Mouse (Mus musculus) intestine, embryonic 14.5 days (tissue): ENCODE measurements at regions not wholly inside any gene's neighbourhood (a gene's known extent, or its start where the extent isn't known, plus 50 kb on each side); places are given as distances from the start of the nearest gene placed in this dataset.
A peak's percentile ranks its signal among the peaks of the same experiment; 100 is the strongest.

Experiments used
- ATAC-seq: fragments of 200-750 bp; cut with Nextera tagmentation; replicated peaks from 2 replicates; pipeline ENCODE4 v1.8.0; 2017; ENCODE audit warnings: low read depth, moderate number of reproducible peaks, moderate TSS enrichment, moderate library complexity; ENCODE audit not compliant: low FRiP score, low TSS enrichment
- DNase-seq: peaks from one replicate; pipeline ENCODE4 v3.0.0-alpha.2; 2018; ENCODE audit warnings: low spot score
- H3K27ac ChIP-seq: fragments of 300-500 bp; sonication (generic); 2 replicates; pipeline ENCODE4 v1.5.1; 2014; ENCODE audit warnings: low read depth, mild to moderate bottlenecking, control low read depth
- H3K27me3 ChIP-seq: fragments of 300-500 bp; sonication (generic); replicated peaks from 2 replicates; pipeline ENCODE4 v1.6.1; 2014; ENCODE audit warnings: low read length, control low read depth; ENCODE audit not compliant: control insufficient read depth, insufficient read depth
- H3K36me3 ChIP-seq: fragments of 300-500 bp; sonication (generic); 2 replicates; pipeline ENCODE4 v1.6.1; 2014; ENCODE audit warnings: low read length, control low read depth; ENCODE audit not compliant: control insufficient read depth, insufficient read depth
- H3K4me1 ChIP-seq: fragments of 300-500 bp; sonication (generic); replicated peaks from 2 replicates; pipeline ENCODE4 v1.6.1; 2014; ENCODE audit warnings: low read length, control low read depth, mixed read lengths; ENCODE audit not compliant: control insufficient read depth, insufficient read depth
- H3K4me2 ChIP-seq: fragments of 300-500 bp; sonication (generic); 2 replicates; pipeline ENCODE4 v1.6.1; 2014; ENCODE audit warnings: low read length
- H3K4me3 ChIP-seq: fragments of 300-500 bp; sonication (generic); 2 replicates; pipeline ENCODE4 v1.5.1; 2014; ENCODE audit warnings: low read depth, low read length, control low read depth, mixed read lengths
- H3K9ac ChIP-seq: fragments of 300-500 bp; sonication (generic); 2 replicates; pipeline ENCODE4 v1.6.1; 2014; ENCODE audit warnings: mild to moderate bottlenecking, low read length
- H3K9me3 ChIP-seq: fragments of 300-500 bp; sonication (generic); 2 replicates; pipeline ENCODE4 v1.6.1; 2016; ENCODE audit warnings: low read length, control low read depth; ENCODE audit not compliant: control insufficient read depth
- WGBS: fragments of 180-500 bp; shearing (Covaris S2); extraction: QIAGEN DNeasy Blood & Tissue Kit; methylation state at CpG from one replicate; pipeline ENCODE4 v1.1.7; 2014; 5-methylcytosine and 5-hydroxymethylcytosine counted together

DNA sequence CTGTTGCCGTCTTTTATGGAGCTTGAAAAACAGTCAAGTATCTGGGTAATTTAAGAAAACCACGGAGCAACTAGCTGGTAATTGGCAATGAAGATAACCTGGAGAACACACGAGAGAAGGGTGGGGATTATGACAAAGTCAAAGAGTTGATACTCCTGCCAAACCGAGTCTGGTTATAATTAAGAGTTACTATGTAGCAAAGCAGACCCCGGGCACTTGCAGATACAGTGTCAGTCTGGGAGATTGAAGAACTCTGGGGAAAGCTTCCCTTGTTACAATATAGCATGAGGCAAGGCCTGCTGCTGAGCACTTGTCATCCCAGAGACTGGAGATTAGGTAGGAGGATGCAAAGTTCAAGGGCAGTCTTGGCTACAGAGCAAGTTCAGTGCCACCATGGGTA lies 116.5 kb downstream of the Edn3 start:
- Histone ChIP-seq H3K4me1 (peaks cover 16% of the 10 kb centered on the region; the same call in 1 of the 2 replicates), H3K27ac (no peak overlapping the region), H3K36me3 (no peaks in the 10 kb centered on the region), H3K9ac (no peak overlapping the region), H3K9me3 (no peaks in the 10 kb centered on the region), H3K4me3 (no peak overlapping the region), H3K4me2 (no peak overlapping the region), H3K27me3 (no peaks in the 10 kb centered on the region)
- DNase-seq (no peak), ATAC-seq (no peak)
- WGBS, result 47% methylated on average over 5 of the region's 5 CpGs

DNA sequence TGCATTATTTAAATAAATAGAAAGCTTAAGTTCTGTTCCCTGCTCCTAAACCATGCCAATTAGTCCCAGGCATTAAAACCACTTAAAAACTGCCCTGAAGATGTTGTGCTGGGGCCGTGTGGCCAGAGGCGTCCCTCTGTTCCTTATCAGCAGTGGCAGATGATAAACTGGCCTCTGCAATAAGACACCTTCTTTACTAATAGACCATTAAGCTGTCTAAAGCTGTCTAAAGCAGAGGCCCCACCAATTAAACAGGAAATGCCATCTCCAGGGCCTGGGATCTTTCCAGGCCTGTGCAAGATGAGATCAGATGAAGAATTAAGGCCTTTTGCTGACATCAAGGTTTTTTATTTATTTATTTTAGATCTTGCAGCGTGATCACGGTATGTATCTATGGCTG lies 118.6 kb downstream of the Edn3 start:
- whole genome bisulfite sequencing, result 24% methylated on average over 4 of the region's 4 CpGs
- ATAC-seq, result 0 out of 2 replicates have a peak, but pooled peaks have one; percentile 47
- Histone ChIP-seq H3K4me3 (no peak overlapping the region), H3K4me2 (no peak overlapping the region), H3K9ac (no peak overlapping the region), H3K27me3 (no peaks in the 10 kb centered on the region), H3K9me3 (no peaks in the 10 kb centered on the region), H3K4me1 (peaks cover 18% of the 10 kb centered on the region; the same call in 1 of the 2 replicates), H3K36me3 (no peaks in the 10 kb centered on the region), H3K27ac (peak overlapping the region; percentile 44; the same call in 1 of the 2 replicates)
- no peak for DNase-seq

DNA sequence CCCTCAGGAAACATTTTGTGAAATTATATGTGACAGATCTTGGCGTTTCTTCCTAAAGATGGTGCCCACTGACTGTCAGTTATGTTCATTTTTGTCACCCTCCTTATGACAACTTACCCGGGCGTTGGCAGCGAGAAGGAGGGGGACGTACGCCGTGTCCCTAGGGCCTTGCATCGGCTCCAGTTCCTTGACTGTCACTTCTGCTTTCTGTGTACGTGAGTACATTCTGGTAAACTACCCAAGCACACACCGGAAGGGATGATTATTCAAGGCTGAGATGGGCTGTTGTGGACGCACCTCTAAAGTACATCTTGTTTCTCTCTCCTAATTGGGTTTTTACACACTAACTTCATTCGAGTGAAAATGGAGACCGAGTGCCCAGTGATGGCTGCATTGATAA lies 120.2 kb downstream of the Edn3 start:
- Histone ChIP-seq H3K36me3 (no peaks in the 10 kb centered on the region), H3K27me3 (no peaks in the 10 kb centered on the region), H3K9ac (no peak overlapping the region), H3K4me2 (no peak overlapping the region), H3K27ac (no peak overlapping the region), H3K4me1 (peaks cover 28% of the 10 kb centered on the region; the same call in 1 of the 2 replicates), H3K9me3 (no peaks in the 10 kb centered on the region), H3K4me3 (no peak overlapping the region)
- ATAC-seq (no peak), DNase-seq (no peak)
- 78% methylated on average over 13 of the region's 13 CpGs for WGBS

DNA sequence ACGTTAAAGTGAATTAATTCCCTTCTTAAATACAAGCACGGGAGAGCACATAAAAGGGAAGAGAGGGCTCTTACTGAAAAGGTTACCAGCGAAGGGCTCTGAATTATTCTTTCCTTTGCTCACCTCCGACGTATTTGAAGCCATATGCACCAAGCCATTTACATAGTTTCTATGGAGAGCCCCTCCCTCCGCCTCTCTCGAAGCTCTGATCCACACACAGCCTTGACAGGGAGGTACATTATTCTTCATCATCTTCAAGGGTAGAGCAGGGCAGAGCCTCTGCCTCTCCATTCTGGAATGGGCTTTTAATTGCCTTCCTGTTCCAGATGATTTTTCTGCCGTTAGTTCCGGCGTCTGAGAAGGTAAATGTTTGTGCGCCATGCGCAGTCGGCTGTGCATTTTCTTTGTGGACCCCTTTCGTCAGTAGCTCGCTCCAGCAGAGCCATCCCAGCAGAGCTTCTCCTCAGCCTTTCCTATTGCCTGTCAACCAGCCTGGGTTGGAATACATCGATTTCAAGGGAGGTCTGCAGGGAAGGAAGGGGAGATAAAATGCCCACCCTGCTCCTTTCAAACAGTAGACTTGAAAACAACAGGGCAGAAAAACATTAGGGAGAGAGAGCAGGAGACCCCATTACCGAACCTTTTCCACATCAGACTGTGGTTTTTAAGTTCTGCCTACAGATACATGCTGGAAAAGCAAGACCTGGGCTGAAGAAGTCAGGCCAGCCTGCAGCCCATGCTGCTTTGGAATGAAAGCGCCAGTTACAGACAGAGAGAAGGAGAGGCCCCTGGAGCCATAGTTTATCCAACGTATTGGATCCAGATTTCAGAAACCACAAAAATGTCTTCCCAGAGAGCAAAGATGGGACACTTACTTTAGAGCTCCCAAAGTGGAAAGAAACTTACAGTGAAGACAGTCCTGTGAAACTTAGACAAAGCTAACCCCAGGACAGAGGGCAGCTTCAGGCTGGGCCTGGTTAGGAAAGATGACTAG lies 124.1 kb downstream of the Edn3 start:
- Histone ChIP-seq H3K36me3 (no peaks in the 10 kb centered on the region), H3K9me3 (no peaks in the 10 kb centered on the region), H3K27ac (peak overlapping the region; percentile 59; the same call in 1 of the 2 replicates), H3K27me3 (no peaks in the 10 kb centered on the region), H3K4me1 (peaks cover 14% of the 10 kb centered on the region; the same call in 1 of the 2 replicates), H3K9ac (no peak overlapping the region), H3K4me2 (peak overlapping the region; percentile 9; the same call in 1 of the 2 replicates), H3K4me3 (no peak overlapping the region)
- DNase-seq (no peak), ATAC-seq (no peak)
- 41% methylated on average over 19 of the region's 19 CpGs for WGBS

DNA sequence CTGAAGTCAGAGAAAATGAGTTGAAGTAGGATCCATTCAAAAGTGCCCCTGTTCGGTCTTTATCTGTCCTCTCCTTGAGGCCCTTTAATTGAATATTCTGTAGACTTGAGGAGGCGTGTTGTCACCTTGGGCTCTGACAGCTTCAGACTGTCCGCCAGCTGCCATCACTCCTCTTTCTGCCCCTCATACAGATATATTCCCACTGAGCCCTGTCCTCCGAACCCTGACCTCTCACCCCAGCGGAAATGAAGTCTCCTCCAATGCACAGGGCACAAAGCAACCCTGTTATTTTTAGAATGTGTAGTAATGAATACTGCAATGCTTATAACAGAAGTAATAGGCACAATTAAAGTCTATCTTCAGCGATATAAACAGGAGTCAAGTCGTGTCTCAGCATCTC lies 117.4 kb upstream of the Gm14444 start:
- Histone ChIP-seq H3K36me3 (no peaks in the 10 kb centered on the region), H3K4me3 (no peak overlapping the region), H3K9me3 (no peaks in the 10 kb centered on the region), H3K4me1 (no peaks in the 10 kb centered on the region), H3K27me3 (no peaks in the 10 kb centered on the region), H3K4me2 (no peak overlapping the region), H3K9ac (no peak overlapping the region), H3K27ac (no peak overlapping the region)
- 77% methylated on average over 7 of the region's 7 CpGs for WGBS
- ATAC-seq, result no peak
- DNase-seq, result no peak

DNA sequence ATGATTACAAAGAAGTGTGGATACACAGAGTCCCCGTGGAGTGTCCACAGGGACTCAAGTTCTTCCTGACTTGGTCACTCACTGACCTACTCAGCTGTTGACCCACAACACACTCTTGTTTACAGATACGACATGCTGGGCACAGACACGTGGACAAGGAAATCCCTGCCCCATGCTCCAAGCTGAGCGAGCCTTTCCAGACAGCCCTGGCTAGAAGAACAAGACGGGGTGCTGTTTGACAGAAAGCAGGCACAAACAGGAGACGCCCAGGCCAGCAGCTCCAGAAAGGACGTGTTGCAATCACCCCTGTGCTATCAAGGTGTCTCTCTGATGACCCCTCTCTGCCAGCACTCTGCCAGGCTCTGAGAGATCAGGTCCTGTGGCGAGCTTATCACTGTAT lies 112.6 kb upstream of the Gm14444 start:
- Histone ChIP-seq H3K9ac (no peak overlapping the region), H3K27me3 (no peaks in the 10 kb centered on the region), H3K9me3 (no peaks in the 10 kb centered on the region), H3K36me3 (no peaks in the 10 kb centered on the region), H3K27ac (peak overlapping the region; percentile 9; the same call in 1 of the 2 replicates), H3K4me3 (no peak overlapping the region), H3K4me1 (0 out of 2 replicates have a peak, but pooled peaks cover 6% of the 10 kb centered on the region), H3K4me2 (no peak overlapping the region)
- 31% methylated on average over 8 of the region's 8 CpGs for WGBS
- DNase-seq, result no peak
- no peak for ATAC-seq

DNA sequence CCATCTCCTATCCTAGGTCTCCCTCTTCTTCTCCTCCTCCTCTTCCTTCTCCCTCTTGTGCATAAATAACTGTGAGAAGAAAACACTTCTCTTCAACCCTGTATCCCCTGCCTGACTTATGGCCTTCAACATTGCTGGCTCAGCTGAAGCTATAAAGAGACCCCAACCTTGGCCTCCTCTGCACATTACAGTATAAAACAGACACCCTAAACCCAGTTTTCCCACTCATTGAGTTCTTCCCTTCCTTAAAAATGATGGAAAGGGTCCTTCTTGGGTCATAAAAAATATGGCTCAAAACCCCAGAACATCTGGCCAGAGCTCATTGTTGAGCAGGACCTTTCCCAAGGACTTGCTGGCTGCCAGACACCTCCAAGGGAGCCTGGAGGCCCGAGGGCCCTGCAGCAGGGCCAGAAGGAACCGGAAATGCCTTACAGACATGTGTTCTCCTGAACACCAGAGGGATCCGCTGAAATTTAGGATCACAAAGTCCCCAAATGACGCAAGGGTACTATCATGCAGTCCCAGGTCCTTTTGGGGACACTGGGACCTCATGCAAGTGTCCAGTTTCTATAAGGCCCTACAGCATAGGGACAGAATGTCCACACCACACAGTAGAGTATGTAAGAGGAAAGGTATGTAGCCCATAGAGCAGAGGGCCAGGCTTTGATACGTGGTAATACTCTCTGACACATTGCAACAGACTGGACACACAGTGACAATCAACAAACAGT lies 109.9 kb upstream of the Gm14444 start:
- peak overlapping the region; percentile 54 for H3K27ac ChIP-seq
- 71% methylated on average over 5 of the region's 5 CpGs for WGBS
- H3K9ac ChIP-seq, result no peak overlapping the region
- DNase-seq, result no peak
- H3K4me2 ChIP-seq, result no peak overlapping the region
- H3K36me3 ChIP-seq, result no peaks in the 10 kb centered on the region
- H3K9me3 ChIP-seq, result no peaks in the 10 kb centered on the region
- H3K27me3 ChIP-seq, result no peaks in the 10 kb centered on the region
- no peak overlapping the region for H3K4me3 ChIP-seq
- ATAC-seq, result peak; percentile 47; the same call in 1 of the 2 replicates
- peaks cover 14% of the 10 kb centered on the region; the same call in 1 of the 2 replicates for H3K4me1 ChIP-seq

DNA sequence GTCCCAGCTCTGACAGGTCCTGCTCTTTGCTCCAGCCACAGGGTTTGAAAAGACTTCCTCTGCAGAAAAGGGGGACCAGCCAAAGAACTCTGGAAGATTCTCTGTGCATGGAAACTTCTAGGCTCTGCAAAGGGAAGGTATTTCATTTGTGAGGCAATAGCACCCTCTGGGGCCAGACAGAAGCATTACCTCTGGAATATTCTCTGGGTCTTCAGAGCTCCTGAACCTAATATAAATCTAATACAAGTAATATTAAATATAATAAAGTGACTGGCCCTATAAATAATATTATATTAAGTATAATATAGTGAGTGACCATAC lies 109.4 kb upstream of the Gm14444 start:
- H3K4me3 ChIP-seq, result no peak overlapping the region
- no peak overlapping the region for H3K9ac ChIP-seq
- H3K36me3 ChIP-seq, result no peaks in the 10 kb centered on the region
- ATAC-seq (peak; percentile 53; the same call in 1 of the 2 replicates), DNase-seq (peak; percentile 83)
- H3K4me2 ChIP-seq, result no peak overlapping the region
- H3K9me3 ChIP-seq, result no peaks in the 10 kb centered on the region
- H3K27ac ChIP-seq, result peak overlapping the region; percentile 54; the same call in 1 of the 2 replicates
- H3K27me3 ChIP-seq, result no peaks in the 10 kb centered on the region
- peaks cover 14% of the 10 kb centered on the region; the same call in 1 of the 2 replicates for H3K4me1 ChIP-seq
